In genomic region chr10:79803716-79804323, GRCm38 (mm10) we compare ENCODE assay signal across 8 mouse cellular contexts. TPM values are rescaled to one million over a fixed set of nuclear protein-coding genes. Genes with fewer than 3 reads are reported as not detected.
DNase-seq lines count a peak whose midpoint lies in the region; ATAC-seq and TF ChIP-seq lines count a peak whose summit lies in the region.

No protein-coding gene starts in this region.

- 12% methylated on average over 29 of the region's 29 CpGs for WGBS in kidney, postnatal 0 days
- 6% methylated on average over 29 of the region's 29 CpGs for WGBS in limb, embryonic 14.5 days

- H3K27me3 ChIP-seq in kidney, postnatal 0 days (ENCODE audit: insufficient read depth, low read length): no peaks in the 10 kb centered on the region
- H3K27me3 ChIP-seq in limb, embryonic 14.5 days (ENCODE audit: control insufficient read depth, insufficient read depth, low read length): no peaks in the 10 kb centered on the region

- DNase-seq in adrenal gland, adult 2 months: peak; percentile 51
- no peak for DNase-seq in adrenal gland, postnatal 4 days (ENCODE audit: low spot score in 2 of 2)
- DNase-seq in cerebellum, adult 9-11 months: peak; percentile 67
- DNase-seq in frontal cortex, adult 2 months (ENCODE audit: extremely low spot score in 1 of 2, low spot score in 1 of 2): peak; percentile 92 to 97
- peak; percentile 35 for DNase-seq in kidney, postnatal 0 days (ENCODE audit: low spot score)
- DNase-seq in limb, embryonic 14.5 days (ENCODE audit: low spot score): peak; percentile 26
- peak; percentile 97 for DNase-seq in right cerebral cortex, postnatal 10 days (ENCODE audit: low spot score in 2 of 2)
- no peak for DNase-seq in spleen, postnatal 14 days (ENCODE audit: low spot score in 2 of 2)

- peak overlapping the region; percentile 15; the same call in 1 of the 2 replicates for H3K4me2 ChIP-seq in kidney, postnatal 0 days (ENCODE audit: low read length)
- H3K4me2 ChIP-seq in limb, embryonic 14.5 days (replicated peaks; ENCODE audit: low read depth, low read length, severe bottlenecking): peak overlapping the region; percentile 38

- no peak overlapping the region for H3K4me3 ChIP-seq in kidney, postnatal 0 days (replicated peaks; ENCODE audit: low read depth, low read length)
- 0 out of 2 replicates have a peak overlapping the region, but pooled peaks have one; percentile 6 for H3K4me3 ChIP-seq in limb, embryonic 14.5 days (replicated peaks; ENCODE audit: low read length)

- no peak for ATAC-seq in kidney, postnatal 0 days (replicated peaks; ENCODE audit: low FRiP score, low read depth)
- peak; percentile 76 for ATAC-seq in limb, embryonic 14.5 days (ENCODE audit: low FRiP score, low read depth)

- peaks cover 9% of the 10 kb centered on the region; the same call in 1 of the 2 replicates for H3K36me3 ChIP-seq in kidney, postnatal 0 days (ENCODE audit: insufficient read depth, low read length)
- peaks cover 19% of the 10 kb centered on the region for H3K36me3 ChIP-seq in limb, embryonic 14.5 days (ENCODE audit: control insufficient read depth, insufficient read depth, low read length)

- peaks cover 48% of the 10 kb centered on the region for H3K4me1 ChIP-seq in kidney, postnatal 0 days (replicated peaks; ENCODE audit: insufficient read depth, low read length)
- H3K4me1 ChIP-seq in limb, embryonic 14.5 days (ENCODE audit: control insufficient read depth, insufficient read depth, low read length): peaks cover 18% of the 10 kb centered on the region

- TF ChIP-seq POLR2A in limb, embryonic 14.5 days (IDR thresholded peaks at IDR 0.05; ENCODE audit: borderline replicate concordance, extremely low read depth, insufficient read depth, insufficient read length): no peak

- H3K9me3 ChIP-seq in kidney, postnatal 0 days (replicated peaks; ENCODE audit: low read length): no peaks in the 10 kb centered on the region
- no peaks in the 10 kb centered on the region for H3K9me3 ChIP-seq in limb, embryonic 14.5 days (ENCODE audit: control insufficient read depth, low read length)

- 0 out of 2 replicates have a peak overlapping the region, but pooled peaks have one; percentile 27 for H3K9ac ChIP-seq in kidney, postnatal 0 days (ENCODE audit: low read depth, low read length)
- H3K9ac ChIP-seq in limb, embryonic 14.5 days (ENCODE audit: low read depth, low read length, severe bottlenecking): peak overlapping the region; percentile 38

- no peak for TF ChIP-seq CTCF in kidney, postnatal 0 days (IDR thresholded peaks at IDR 0.05; ENCODE audit: low read depth)

- H3K27ac ChIP-seq in kidney, postnatal 0 days: no peak overlapping the region
- 0 out of 2 replicates have a peak overlapping the region, but pooled peaks have one; percentile 1 for H3K27ac ChIP-seq in limb, embryonic 14.5 days (replicated peaks; ENCODE audit: low read depth, low read length)

RNA-seq across cellular contexts. Expression of gene Palm, which starts 10.4 kb away (rescaled TPM):
- total RNA-seq in adrenal gland, adult 2 months (2021): 100 to 1,000 TPM in 1 of 2 experiments, 10 to 100 TPM in 1; 68.1 to 105 TPM
- 138 and 146 TPM in 2 replicates for polyA plus RNA-seq in adrenal gland, adult 2 months (2012; rRNA removed)
- 100 to 1,000 TPM in 1 of 2 experiments, 10 to 100 TPM in 1; 91.8 to 119 TPM for total RNA-seq in adrenal gland, postnatal 4 days (2021)
- 325 and 370 TPM in 2 replicates for polyA plus RNA-seq in frontal cortex, adult 2 months (2012; rRNA removed)
- 132 and 152 TPM in 2 replicates for polyA plus RNA-seq in kidney, postnatal 0 days (2015; fragmentation: Nextera tagmentation; extraction: Ambion mirVana)
- polyA plus RNA-seq in limb, embryonic 14.5 days (2012; rRNA removed): 55.8 and 72.7 TPM in 2 replicates
- polyA plus RNA-seq in limb, embryonic 14.5 days (2014; fragmentation: Nextera tagmentation; extraction: Ambion mirVana): 76.2 and 83.8 TPM in 2 replicates

RNA-seq across cellular contexts. Expression of gene Prss57, which starts 13.1 kb away (rescaled TPM):
- total RNA-seq in adrenal gland, adult 2 months (2021): under 1 TPM in 1 of 2 experiments, not detected in 1; 0.21 TPM
- 0.28 TPM in 1 of 2 replicates, not detected in the other for polyA plus RNA-seq in adrenal gland, adult 2 months (2012; rRNA removed)
- under 1 TPM; 0.11 to 0.71 TPM for total RNA-seq in adrenal gland, postnatal 4 days (2021)
- polyA plus RNA-seq in frontal cortex, adult 2 months (2012; rRNA removed): 1.00 and 1.1 TPM in 2 replicates
- polyA plus RNA-seq in kidney, postnatal 0 days (2015; fragmentation: Nextera tagmentation; extraction: Ambion mirVana): 0.04 and 0.06 TPM in 2 replicates
- 0.04 and 0.06 TPM in 2 replicates for polyA plus RNA-seq in limb, embryonic 14.5 days (2012; rRNA removed)
- not detected in 2 replicates for polyA plus RNA-seq in limb, embryonic 14.5 days (2014; fragmentation: Nextera tagmentation; extraction: Ambion mirVana)

RNA-seq across cellular contexts. Expression of gene Misp, which starts 17.0 kb away (rescaled TPM):
- under 1 TPM; 0.31 to 0.32 TPM for total RNA-seq in adrenal gland, adult 2 months (2021)
- 0.03 and 0.10 TPM in 2 replicates for polyA plus RNA-seq in adrenal gland, adult 2 months (2012; rRNA removed)
- total RNA-seq in adrenal gland, postnatal 4 days (2021): 1 to 10 TPM in 1 of 2 experiments, under 1 TPM in 1; 0.20 to 4.2 TPM
- 0.40 and 0.71 TPM in 2 replicates for polyA plus RNA-seq in frontal cortex, adult 2 months (2012; rRNA removed)
- polyA plus RNA-seq in kidney, postnatal 0 days (2015; fragmentation: Nextera tagmentation; extraction: Ambion mirVana): 24.5 and 24.8 TPM in 2 replicates
- polyA plus RNA-seq in limb, embryonic 14.5 days (2012; rRNA removed): 0.41 and 0.50 TPM in 2 replicates
- polyA plus RNA-seq in limb, embryonic 14.5 days (2014; fragmentation: Nextera tagmentation; extraction: Ambion mirVana): 0.54 and 1.2 TPM in 2 replicates

RNA-seq across cellular contexts. Expression of gene Fstl3, which starts 26.7 kb away (rescaled TPM):
- total RNA-seq in adrenal gland, adult 2 months (2021): 10 to 100 TPM in 1 of 2 experiments, 1 to 10 TPM in 1; 10.0 to 37.2 TPM
- 47.0 and 74.7 TPM in 2 replicates for polyA plus RNA-seq in adrenal gland, adult 2 months (2012; rRNA removed)
- total RNA-seq in adrenal gland, postnatal 4 days (2021): 1 to 10 TPM; 6.7 to 7.1 TPM
- polyA plus RNA-seq in frontal cortex, adult 2 months (2012; rRNA removed): 5.6 and 7.0 TPM in 2 replicates
- 32.9 and 38.7 TPM in 2 replicates for polyA plus RNA-seq in kidney, postnatal 0 days (2015; fragmentation: Nextera tagmentation; extraction: Ambion mirVana)
- polyA plus RNA-seq in limb, embryonic 14.5 days (2012; rRNA removed): 11.6 and 14.7 TPM in 2 replicates
- polyA plus RNA-seq in limb, embryonic 14.5 days (2014; fragmentation: Nextera tagmentation; extraction: Ambion mirVana): 9.0 and 9.5 TPM in 2 replicates

RNA-seq across cellular contexts. Expression of gene Rnf126, which starts 37.1 kb away (rescaled TPM):
- 10 to 100 TPM; 51.6 to 51.8 TPM for total RNA-seq in adrenal gland, adult 2 months (2021)
- 222 and 226 TPM in 2 replicates for polyA plus RNA-seq in adrenal gland, adult 2 months (2012; rRNA removed)
- 10 to 100 TPM; 60.7 to 61.7 TPM for total RNA-seq in adrenal gland, postnatal 4 days (2021)
- 140 and 166 TPM in 2 replicates for polyA plus RNA-seq in frontal cortex, adult 2 months (2012; rRNA removed)
- 74.5 and 82.4 TPM in 2 replicates for polyA plus RNA-seq in kidney, postnatal 0 days (2015; fragmentation: Nextera tagmentation; extraction: Ambion mirVana)
- polyA plus RNA-seq in limb, embryonic 14.5 days (2012; rRNA removed): 176 and 229 TPM in 2 replicates
- polyA plus RNA-seq in limb, embryonic 14.5 days (2014; fragmentation: Nextera tagmentation; extraction: Ambion mirVana): 100 and 103 TPM in 2 replicates

Comparison
In these comparisons a context has a peak if more than half of its experiments do, and no peak if none do; other contexts are left out.
1. DNase-seq: peak in adrenal gland, adult 2 months (single experiment), cerebellum, adult 9-11 months (single experiment), frontal cortex, adult 2 months (2 of 2), kidney, postnatal 0 days (single experiment), limb, embryonic 14.5 days (single experiment) and right cerebral cortex, postnatal 10 days (2 of 2); none in adrenal gland, postnatal 4 days (0 of 2) and spleen, postnatal 14 days (0 of 2).
2. RNA of gene Misp, which starts 17.0 kb away (polyA plus RNA-seq): 24.5 to 24.8 TPM in kidney, postnatal 0 days; 0.41 to 1.2 TPM in limb, embryonic 14.5 days, 0.40 to 0.71 TPM in frontal cortex, adult 2 months and 0.03 to 0.10 TPM in adrenal gland, adult 2 months; every median in the first group is over 10 times any median in the second.